Mouse (Mus musculus) thymus, adult 2 months (tissue): ENCODE results near the gene Pan3.

Experiments
- CTCF ChIP-seq: fragments of 200-500 bp; IDR thresholded peaks from 2 replicates; pipeline ENCODE4 v1.5.1; 2012; ENCODE audit warnings: mild to moderate bottlenecking, control low read depth, low read length, moderate library complexity, borderline replicate concordance; ENCODE audit not compliant: control insufficient read depth, poor library complexity, insufficient read depth; ENCODE audit errors: extremely low read depth
- POLR2A ChIP-seq: fragments of 200-500 bp; IDR thresholded peaks from 2 replicates; pipeline ENCODE4 v1.6.1; 2012; ENCODE audit warnings: mild to moderate bottlenecking, low read length, control low read depth, moderate library complexity; ENCODE audit not compliant: control insufficient read depth, poor library complexity, insufficient read depth; ENCODE audit errors: extremely low read depth

DNA sequence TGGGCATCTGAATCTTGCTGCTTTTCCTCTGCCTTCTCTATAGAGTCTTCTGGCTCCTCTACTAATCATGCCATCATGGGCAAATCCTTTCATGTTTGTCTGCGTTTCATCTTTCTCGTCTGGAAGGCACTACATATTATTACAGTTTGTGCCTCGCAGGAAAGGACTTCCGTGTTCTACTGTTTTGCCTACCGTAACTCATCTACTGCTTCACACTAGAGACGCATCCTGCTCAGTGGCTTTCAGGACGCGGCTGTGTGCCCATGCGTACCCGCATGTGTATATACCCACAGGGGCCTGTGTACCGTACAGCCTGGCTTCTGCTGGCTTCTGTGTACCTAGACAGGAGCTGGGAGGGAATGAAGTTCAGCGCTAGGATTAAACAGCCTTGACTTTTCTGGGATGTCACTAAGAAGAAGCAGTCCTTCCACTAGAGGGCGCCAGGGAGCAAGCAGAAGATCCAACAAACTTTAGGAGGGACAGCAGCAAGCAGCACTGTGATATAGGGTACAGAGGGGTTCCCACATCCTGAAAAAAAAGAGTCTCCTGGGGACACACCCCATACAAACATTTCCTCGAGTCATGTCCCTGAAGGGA is 153.8 kb downstream of the Pan3 start:
- peak; percentile 93 for TF ChIP-seq CTCF
- no peak for TF ChIP-seq POLR2A
